Mouse (Mus musculus): Measurements from ENCODE around the gene Lrrfip2. TPM values are rescaled to one million over a fixed set of nuclear protein-coding genes. Genes with fewer than 3 reads are reported as not detected.

Lrrfip2 gene
- polyA plus RNA-seq, 3 experiments from 2014 or later = 8.4 to 17.2 (median 17.0) TPM

Other genes starting within 250 kb of the Lrrfip2 start
- gene Als2cl, start 237.7 kb upstream of the Lrrfip2 start, polyA plus RNA-seq (2017; shearing (Covaris generic)) = 10 to 100 TPM in 2 of 3 experiments, 1 to 10 TPM in 1; 2.5 to 16.8 (median 15.8) TPM
- 1 to 10 TPM in 2 of 3 experiments, under 1 TPM in 1; 0.73 to 4.1 (median 2.9) TPM for gene Tmie, start 237.5 kb upstream of the Lrrfip2 start, polyA plus RNA-seq (2017; shearing (Covaris generic))
- gene Fam240a, start 200.7 kb upstream of the Lrrfip2 start, polyA plus RNA-seq (2017; shearing (Covaris generic)) = not detected
- 1 to 10 TPM in 2 of 3 experiments, under 1 TPM in 1; 0.73 to 2.6 (median 2.5) TPM for gene Tdgf1, start 171.4 kb upstream of the Lrrfip2 start, polyA plus RNA-seq (2017; shearing (Covaris generic))
- gene Lrrc2, start 166.0 kb upstream of the Lrrfip2 start, polyA plus RNA-seq (2017; shearing (Covaris generic)) = under 1 TPM in 2 of 3 experiments, not detected in 1; 0.20 to 0.42 TPM
- gene Rtp3, start 127.0 kb upstream of the Lrrfip2 start, polyA plus RNA-seq (2017; shearing (Covaris generic)) = not detected
- gene Ltf, start 98.3 kb upstream of the Lrrfip2 start, polyA plus RNA-seq (2017; shearing (Covaris generic)) = 1 to 10 TPM in 1 of 3 experiments, not detected in 2; 2.5 TPM
- gene Ccrl2, start 60.1 kb upstream of the Lrrfip2 start, polyA plus RNA-seq (2017; shearing (Covaris generic)) = 10 to 100 TPM; 15.0 to 18.1 (median 17.3) TPM
- 10 to 100 TPM in 2 of 3 experiments, 1 to 10 TPM in 1; 8.7 to 27.4 (median 14.4) TPM for gene Mlh1, start 154.2 kb downstream of the Lrrfip2 start, polyA plus RNA-seq (2017; shearing (Covaris generic))
- gene Epm2aip1, start 154.3 kb downstream of the Lrrfip2 start, polyA plus RNA-seq (2017; shearing (Covaris generic)) = 1 to 10 TPM; 5.0 to 9.3 (median 8.6) TPM
- gene Trank1, start 194.1 kb downstream of the Lrrfip2 start, polyA plus RNA-seq (2017; shearing (Covaris generic)) = not detected